Mouse (Mus musculus) G1E-ER4 (cell line): ENCODE results near the gene Cpne4. TPM values are rescaled to one million over a fixed set of nuclear protein-coding genes. Genes with fewer than 3 reads are reported as not detected.

Experiments
- GATA1 ChIP-seq: IDR thresholded peaks from one replicate; pipeline ENCODE4 v1.8.0; 2012; ENCODE audit warnings: low read length, inconsistent platforms
- polyA plus RNA-seq: library from polyadenylated mRNA; stranded (reverse); fragments of >175 nt; gene quantifications from 2 replicates; pipeline ENCODE4 v1.2.3, GENCODE M21; 2012

Gene Cpne4
- polyA plus RNA-seq, 1 experiment = not detected

DNA sequence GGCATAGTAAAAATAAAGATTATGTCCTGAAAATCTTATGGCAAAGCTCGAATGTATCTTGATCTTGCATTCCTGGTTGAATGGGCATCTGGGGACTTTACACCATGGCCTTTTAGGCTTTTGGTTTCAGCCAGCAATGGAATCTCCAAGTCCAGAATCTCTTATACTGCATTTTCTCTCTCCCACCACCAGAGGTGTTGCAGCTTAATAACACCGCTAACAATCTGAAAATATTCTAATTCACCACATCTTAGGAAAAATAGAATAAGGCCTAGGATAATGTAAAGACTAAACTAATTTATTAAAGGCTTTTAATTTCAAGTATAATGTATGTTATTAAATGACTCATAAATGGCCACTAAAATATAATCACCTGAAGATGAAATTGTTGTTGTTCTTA, 503.2 kb downstream of the Cpne4 start:
- no peak for TF ChIP-seq GATA1

DNA sequence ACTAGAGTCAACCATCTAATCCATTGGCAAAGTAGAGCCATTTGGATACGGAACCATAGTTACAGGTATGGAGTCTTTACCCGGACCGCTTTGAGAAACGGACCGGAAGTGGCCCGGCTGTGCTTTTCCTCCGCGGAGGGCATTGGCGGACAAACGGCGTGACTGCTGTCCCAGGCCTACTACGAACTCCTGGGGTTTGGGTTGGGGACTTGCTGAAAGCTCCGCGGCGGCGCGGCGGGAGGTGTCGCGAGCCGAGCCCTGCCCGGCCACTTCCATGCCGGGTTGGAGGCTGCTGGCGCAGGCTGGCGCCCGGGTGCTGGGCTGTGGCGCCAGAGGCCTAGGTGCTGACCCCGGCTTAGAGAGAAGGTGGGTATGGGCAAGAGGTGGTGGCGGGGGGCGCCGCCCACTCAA, 506.1 kb downstream of the Cpne4 start, which contains the start of gene Mrpl3:
Mrpl3 (plus strand) TSS at position 93 of the 411 bp plus-strand sequence.
- no peak for TF ChIP-seq GATA1

DNA sequence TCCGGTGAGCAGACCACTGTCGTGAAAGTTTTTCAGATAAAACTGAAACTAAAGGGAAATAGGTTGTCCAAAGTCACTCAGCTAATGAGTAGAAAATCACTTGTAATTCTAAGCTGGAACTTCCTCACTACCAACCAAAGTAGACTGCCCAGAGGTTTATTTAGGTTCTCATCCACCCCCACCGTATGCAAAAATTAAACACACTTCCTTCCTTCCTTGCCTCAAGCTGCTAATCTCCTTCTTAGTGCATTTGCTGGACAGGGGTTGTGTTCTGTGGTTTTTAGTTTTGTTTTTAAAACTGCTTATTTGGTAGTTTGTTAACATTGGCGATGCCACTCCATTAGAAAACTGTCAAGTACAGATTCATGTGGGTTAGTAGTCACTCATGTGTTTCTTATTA, 506.7 kb downstream of the Cpne4 start:
- no peak for TF ChIP-seq GATA1

DNA sequence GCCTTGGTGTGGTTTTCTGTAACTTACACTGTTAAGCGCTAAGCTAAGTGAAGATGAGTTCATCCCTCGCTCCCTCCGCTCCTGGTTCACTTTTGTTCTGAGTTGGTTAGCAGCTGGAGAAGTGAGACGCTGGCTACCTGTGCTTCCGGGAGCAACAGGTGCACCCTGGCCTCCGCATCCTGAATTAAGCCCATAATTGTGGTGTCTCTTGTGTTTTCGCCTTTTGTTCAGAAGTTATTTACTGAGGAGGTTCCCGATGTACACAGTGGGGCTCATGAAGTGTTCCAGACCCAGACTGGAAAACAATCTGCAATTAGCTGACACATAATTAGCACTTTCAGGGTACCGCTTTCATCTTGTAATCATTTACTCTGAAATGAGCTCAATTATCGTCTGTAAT, 522.0 kb downstream of the Cpne4 start:
- no peak for TF ChIP-seq GATA1

DNA sequence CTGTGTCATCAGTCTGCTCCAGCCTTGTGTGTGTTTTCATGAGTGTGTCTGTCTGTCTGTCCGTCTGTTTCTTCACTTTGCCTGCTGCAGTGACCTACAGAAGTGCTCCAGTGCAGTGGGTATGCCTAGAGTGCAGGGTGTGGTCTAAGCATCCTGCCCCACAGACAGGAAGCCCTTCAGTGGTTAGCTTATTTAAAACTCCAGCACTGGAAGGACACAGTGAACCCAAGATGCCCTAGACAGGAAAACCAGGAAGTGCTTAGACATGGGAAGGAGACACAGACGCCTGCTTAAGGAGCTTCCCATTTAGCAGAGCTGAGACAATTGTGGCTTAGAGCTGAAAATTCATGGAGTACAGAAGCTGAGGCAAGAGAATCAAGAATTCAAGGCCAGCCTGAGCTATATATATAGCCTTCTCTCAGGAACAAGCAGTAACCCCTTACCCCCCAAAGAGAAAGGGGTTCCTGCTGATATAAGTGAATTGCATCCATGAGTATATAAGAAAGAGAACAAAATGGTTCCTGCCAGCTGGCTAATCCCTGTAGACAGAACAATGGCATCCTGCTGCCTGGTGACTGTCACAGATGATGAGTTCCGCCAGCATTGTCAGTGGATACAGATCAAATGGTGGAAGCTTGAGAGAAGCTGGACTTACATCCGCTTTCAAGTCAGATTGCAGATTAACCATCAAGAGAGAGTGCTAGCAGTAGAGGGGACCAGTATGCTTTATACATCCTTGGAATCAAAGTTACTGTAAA, 526.1 kb downstream of the Cpne4 start:
- no peak for TF ChIP-seq GATA1

DNA sequence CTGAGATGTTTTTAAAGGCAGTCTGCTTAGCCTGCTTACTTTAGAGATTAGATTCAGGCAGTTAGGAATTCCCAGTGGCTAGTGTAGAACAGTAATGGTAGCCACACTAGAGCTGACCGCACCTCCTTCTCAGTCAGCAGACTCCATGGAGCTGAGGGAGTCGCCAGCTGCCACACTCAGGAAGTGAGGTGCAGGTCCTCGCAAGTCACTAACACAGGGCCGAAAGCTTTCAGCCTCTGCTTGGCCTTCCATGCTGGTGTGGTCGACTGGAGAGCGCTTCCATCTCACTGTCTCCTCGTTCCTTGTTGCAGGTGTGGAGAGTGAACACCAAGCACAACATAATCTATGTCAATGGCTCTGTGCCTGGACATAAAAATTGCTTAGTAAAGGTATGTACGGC, 527.8 kb downstream of the Cpne4 start:
- TF ChIP-seq GATA1 = no peak

DNA sequence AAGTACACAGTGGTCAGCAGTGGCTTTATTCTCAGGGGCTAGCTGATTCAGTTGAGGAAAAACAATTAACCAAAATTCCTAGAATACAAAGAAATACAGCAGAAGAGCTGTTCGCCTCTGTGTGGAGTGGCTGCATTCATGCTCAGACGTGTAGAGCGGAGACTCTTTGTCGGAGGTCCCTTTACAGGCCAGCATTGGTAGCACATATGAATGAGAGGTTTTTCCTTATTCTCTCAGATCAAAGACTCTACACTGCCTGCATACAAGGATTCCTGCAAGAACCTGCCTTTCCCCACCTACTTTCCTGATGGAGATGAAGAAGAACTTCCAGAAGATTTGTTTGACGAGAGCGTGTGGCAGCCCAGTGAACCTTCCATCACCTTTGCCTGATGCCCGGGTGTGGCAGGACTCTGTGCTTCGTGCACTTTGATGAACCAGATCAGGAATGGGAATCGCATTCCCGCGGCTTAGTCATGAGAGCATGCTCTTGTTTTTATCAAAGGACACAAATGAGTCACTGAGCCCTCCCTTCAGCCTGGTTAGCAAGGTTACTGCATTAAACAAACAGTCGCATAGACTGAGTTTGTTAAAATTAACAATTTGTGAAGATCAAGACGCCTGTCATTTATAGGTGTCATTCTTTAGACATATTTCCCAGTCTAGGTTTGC, 529.8 kb downstream of the Cpne4 start:
- no peak for TF ChIP-seq GATA1

DNA sequence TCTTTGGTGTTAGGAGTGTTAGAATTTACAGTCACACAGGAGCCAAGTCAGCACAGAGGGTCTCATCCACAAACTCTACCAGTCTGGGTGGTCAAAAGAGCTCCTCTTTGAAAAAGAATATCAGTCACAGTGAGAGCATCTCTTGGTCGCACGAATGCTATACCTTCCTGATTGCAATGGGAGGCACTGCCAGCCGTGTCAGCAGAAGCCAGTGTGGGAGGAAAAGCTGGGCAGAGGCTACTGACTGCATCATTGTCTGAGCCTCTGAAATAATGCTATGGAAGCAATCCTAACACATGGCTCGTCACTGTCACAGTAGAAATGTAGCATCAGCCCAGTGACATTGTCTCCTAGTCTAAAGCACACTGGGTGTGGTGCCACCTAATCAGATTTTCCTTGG, 531.4 kb downstream of the Cpne4 start:
- TF ChIP-seq GATA1 = no peak

DNA sequence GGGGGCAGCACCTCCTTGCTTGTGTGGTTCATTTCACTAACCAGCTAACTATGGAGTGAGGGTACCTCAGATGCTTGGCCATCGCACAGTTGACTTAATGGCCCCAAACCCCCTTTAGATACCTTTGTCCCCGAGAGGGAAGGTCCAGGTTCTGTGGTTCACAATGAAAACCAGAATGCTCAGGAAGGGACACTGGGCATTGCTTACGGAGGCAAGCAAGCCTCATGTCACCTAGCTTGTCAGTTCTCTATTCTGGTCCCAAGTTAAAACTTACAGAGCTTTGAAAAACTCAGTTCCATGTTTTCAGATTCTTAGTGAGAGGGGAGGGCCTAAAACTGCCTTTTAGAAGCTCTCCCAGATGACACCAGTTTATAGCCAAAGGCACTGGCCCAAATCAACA, 533.2 kb downstream of the Cpne4 start:
- TF ChIP-seq GATA1 = no peak

Other genes starting within 250 kb of the Cpne4 start
- gene Acpp, start 209.5 kb upstream of the Cpne4 start, polyA plus RNA-seq = not detected in 2 replicates